Mouse (Mus musculus): ENCODE measurements around the gene Olfr1500. TPM values are rescaled to one million over a fixed set of nuclear protein-coding genes. Genes with fewer than 3 reads are reported as not detected.

The Olfr1500 gene
- total and polyA plus RNA-seq, 3 experiments: not detected

DNA sequence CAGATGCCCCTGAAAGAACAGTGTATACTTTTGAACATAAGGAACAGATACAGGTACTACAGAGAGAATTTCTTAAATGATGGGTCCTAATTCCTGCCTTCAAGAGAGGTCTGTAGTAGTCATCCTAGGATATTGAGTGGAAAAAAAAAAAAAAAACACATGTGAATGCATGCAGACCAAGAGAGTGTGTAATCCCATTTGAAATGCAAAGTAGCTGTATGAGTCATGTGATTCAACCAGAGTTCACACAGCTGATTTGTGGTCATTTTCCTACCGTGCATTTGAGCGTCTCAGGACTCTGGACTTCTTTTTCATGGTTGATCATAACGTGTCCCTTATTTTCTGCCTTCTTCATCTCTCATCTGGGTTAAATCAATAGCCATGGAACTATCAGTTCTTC, 1.8 kb downstream of the Olfr1500 start:
- no peaks in the 10 kb centered on the region for H3K36me3 ChIP-seq (replicated peaks in 1 of 2; ENCODE audit: control insufficient read depth in 1 of 2, insufficient read depth in 1 of 2, low read length in 1 of 2)
- no peaks in the 10 kb centered on the region for H3K9me3 ChIP-seq (replicated peaks; ENCODE audit: low read length)
- peaks cover 0 to 5% of the 10 kb centered on the region in 2 experiments; a peak in 1 of 4 replicates for H3K4me1 ChIP-seq (ENCODE audit: control insufficient read depth in 1 of 2, insufficient read depth in 2 of 2)
- H3K27me3 ChIP-seq (replicated peaks): no peaks in the 10 kb centered on the region
- no peaks in the 10 kb centered on the region for H3K79me2 ChIP-seq (replicated peaks; ENCODE audit: control insufficient read depth, extremely low read depth, insufficient read depth, poor library complexity, severe bottlenecking)
- peak; percentile 32 for DNase-seq (ENCODE audit: extremely low read depth)
- in situ Hi-C loops (cut with MboI; ENCODE audit: low pct_ligation_motif_present, low pct_unique_long_range_greater_than_20kb, low sequenced_read_pairs): no loop called here
- peak; percentile 70 for TF ChIP-seq ZNF384 (IDR thresholded peaks at IDR 0.05; ENCODE audit: low read depth, low read length)
- TF ChIP-seq EP300 (IDR thresholded peaks at IDR 0.05; ENCODE audit: low read length): peak; percentile 37; the same call in 1 of the 2 replicates
- TF ChIP-seq BHLHE40 (IDR thresholded peaks at IDR 0.05; ENCODE audit: low read depth, low read length): peak; percentile 51; the same call in 1 of the 2 replicates
- TF ChIP-seq ETS1 (conservative IDR thresholded peaks at IDR 0.05; ENCODE audit: low read depth, low read length): peak; percentile 44
- TF ChIP-seq HCFC1 (IDR thresholded peaks at IDR 0.05; ENCODE audit: low read depth, low read length): no peak
- no peak for TF ChIP-seq MYC (IDR thresholded peaks at IDR 0.05; ENCODE audit: low read depth, low read length)
- TF ChIP-seq NELFE (IDR thresholded peaks at IDR 0.05; ENCODE audit: low read depth, low read length): no peak
- H3K4me3 ChIP-seq (replicated peaks in 1 of 3; ENCODE audit: low read depth in 2 of 3, low read length in 2 of 3, poor library complexity in 1 of 3): no peak overlapping the region
- dilution Hi-C loops (cut with MboI; ENCODE audit: extremely low pct_ligation_motif_present, extremely low pct_unique_long_range_greater_than_20kb, low sequenced_read_pairs): no loop called here
- no peak overlapping the region for H3K4me2 ChIP-seq (ENCODE audit: insufficient read depth, low read depth, poor library complexity, severe bottlenecking)
- H3K27ac ChIP-seq (ENCODE audit: insufficient read depth, low read depth): no peak overlapping the region
- no peak overlapping the region for H3K9ac ChIP-seq (ENCODE audit: insufficient read depth, low read depth)

DNA sequence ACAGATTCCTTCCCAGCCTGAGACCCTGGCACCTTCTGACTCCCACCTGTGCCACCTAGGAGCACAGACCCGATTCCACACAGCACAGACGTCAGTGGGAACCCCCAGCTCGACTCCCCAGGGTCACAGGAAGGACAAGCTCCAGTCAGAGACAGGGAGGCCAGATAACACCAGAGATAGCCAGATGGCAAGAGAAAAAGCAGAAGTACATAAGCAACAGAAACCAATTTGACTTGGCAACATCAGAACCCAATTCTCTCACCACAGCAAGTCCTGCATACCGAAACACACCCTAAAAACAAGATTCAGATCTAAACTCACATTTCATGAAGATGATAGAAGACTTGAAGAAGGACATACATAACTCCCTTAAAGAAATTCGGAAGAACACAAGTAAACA, 9.4 kb downstream of the Olfr1500 start:
- Histone ChIP-seq H3K4me3 (replicated peaks in 1 of 3; ENCODE audit: low read depth in 2 of 3, low read length in 2 of 3, poor library complexity in 1 of 3) (no peak overlapping the region), H3K4me2 (ENCODE audit: insufficient read depth, low read depth, poor library complexity, severe bottlenecking) (no peak overlapping the region), H3K4me1 (ENCODE audit: control insufficient read depth in 1 of 2, insufficient read depth in 2 of 2) (peaks cover 0 to 5% of the 10 kb centered on the region in 2 experiments; a peak in 1 of 4 replicates), H3K9me3 (replicated peaks; ENCODE audit: low read length) (no peaks in the 10 kb centered on the region), H3K36me3 (replicated peaks in 1 of 2; ENCODE audit: control insufficient read depth in 1 of 2, insufficient read depth in 1 of 2, low read length in 1 of 2) (no peaks in the 10 kb centered on the region), H3K9ac (ENCODE audit: insufficient read depth, low read depth) (no peak overlapping the region), H3K79me2 (replicated peaks; ENCODE audit: control insufficient read depth, extremely low read depth, insufficient read depth, poor library complexity, severe bottlenecking) (no peaks in the 10 kb centered on the region), H3K27me3 (replicated peaks) (no peaks in the 10 kb centered on the region), H3K27ac (ENCODE audit: insufficient read depth, low read depth) (no peak overlapping the region)
- TF ChIP-seq BHLHE40 (IDR thresholded peaks at IDR 0.05; ENCODE audit: low read depth, low read length) (no peak), JUN (IDR thresholded peaks at IDR 0.05; ENCODE audit: insufficient read depth, low read depth, low read length) (no peak), MAX (IDR thresholded peaks at IDR 0.05; ENCODE audit: low read length) (no peak), USF1 (IDR thresholded peaks at IDR 0.05; ENCODE audit: low read depth, low read length) (no peak), MAFK (IDR thresholded peaks at IDR 0.05; ENCODE audit: insufficient replicate concordance, low read length) (no peak), HCFC1 (IDR thresholded peaks at IDR 0.05; ENCODE audit: low read depth, low read length) (no peak), SIN3A (IDR thresholded peaks at IDR 0.05; ENCODE audit: low read length) (no peak), MYC (IDR thresholded peaks at IDR 0.05; ENCODE audit: low read depth, low read length) (no peak), CHD1 (IDR thresholded peaks at IDR 0.05; ENCODE audit: low read depth, low read length) (no peak), TCF12 (IDR thresholded peaks at IDR 0.05; ENCODE audit: low read depth, low read length) (no peak), UBTF (IDR thresholded peaks at IDR 0.05; ENCODE audit: low read depth, low read length) (no peak), ZKSCAN1 (IDR thresholded peaks at IDR 0.05; ENCODE audit: borderline replicate concordance, low read depth, low read length) (no peak)
- dilution Hi-C loops (cut with MboI; ENCODE audit: extremely low pct_ligation_motif_present, extremely low pct_unique_long_range_greater_than_20kb, low sequenced_read_pairs): no loop called here
- DNase-seq (ENCODE audit: extremely low read depth): peak; percentile 31
- in situ Hi-C loops (cut with MboI; ENCODE audit: low pct_ligation_motif_present, low pct_unique_long_range_greater_than_20kb, low sequenced_read_pairs): no loop called here

All from CH12.LX (cell line).